Mouse (Mus musculus) hindbrain, postnatal 0 days (tissue): ENCODE data around the gene Zfp583. TPM values are rescaled to one million over a fixed set of nuclear protein-coding genes. Genes with fewer than 3 reads are reported as not detected.
"Not testable (repeated sequence)": the region's sequence is repeated elsewhere in the genome, so short reads cannot be mapped to it uniquely, and the experiment has no call there.

Experiments
- ATAC-seq: fragments of 200-750 bp; cut with Nextera tagmentation; 2 replicates; pipeline ENCODE4 v1.8.0; 2017; ENCODE audit warnings: mild to moderate bottlenecking, moderate TSS enrichment, moderate library complexity
- DNase-seq: peaks from one replicate; pipeline ENCODE4 v3.0.0-alpha.2; 2015; ENCODE audit warnings: low spot score
- H3K27ac ChIP-seq: fragments of 300-500 bp; sonication (generic); 2 replicates; pipeline ENCODE4 v1.5.1; 2014; ENCODE audit warnings: mild to moderate bottlenecking
- H3K27me3 ChIP-seq: fragments of 300-500 bp; sonication (generic); 2 replicates; pipeline ENCODE4 v1.6.1; 2014; ENCODE audit warnings: low read length, mixed read lengths; ENCODE audit not compliant: insufficient read depth
- H3K36me3 ChIP-seq: fragments of 300-500 bp; sonication (generic); 2 replicates; pipeline ENCODE4 v1.6.1; 2014; ENCODE audit warnings: low read length, mixed read lengths; ENCODE audit not compliant: insufficient read depth
- H3K4me1 ChIP-seq: fragments of 300-500 bp; sonication (generic); 2 replicates; pipeline ENCODE4 v1.6.1; 2014; ENCODE audit warnings: antibody characterized with exemption, low read length, mixed read lengths; ENCODE audit not compliant: insufficient read depth
- H3K4me2 ChIP-seq: fragments of 300-500 bp; sonication (generic); 2 replicates; pipeline ENCODE4 v1.6.1; 2014; ENCODE audit warnings: low read depth, mild to moderate bottlenecking, low read length, moderate library complexity, mixed read lengths
- H3K4me3 ChIP-seq: fragments of 300-500 bp; sonication (generic); 2 replicates; pipeline ENCODE4 v1.5.1; 2014; ENCODE audit warnings: low read length
- H3K9ac ChIP-seq: fragments of 300-500 bp; sonication (generic); replicated peaks from 2 replicates; pipeline ENCODE4 v1.6.1; 2014; ENCODE audit warnings: mild to moderate bottlenecking, low read length, moderate library complexity, mixed read lengths
- H3K9me3 ChIP-seq: fragments of 300-500 bp; sonication (generic); 2 replicates; pipeline ENCODE4 v1.6.1; 2016; ENCODE audit warnings: low read length, mixed read lengths
- CTCF ChIP-seq: IDR thresholded peaks from 2 replicates; pipeline ENCODE4 v1.5.1; 2016; ENCODE audit warnings: antibody characterized with exemption, control low read depth, low read depth
- WGBS: fragments of 180-500 bp; shearing (Covaris S2); extraction: QIAGEN DNeasy Blood & Tissue Kit; methylation state at CpG from one replicate; pipeline ENCODE4 v1.1.7; 2014; 5-methylcytosine and 5-hydroxymethylcytosine counted together
- polyA plus RNA-seq: library from polyadenylated mRNA; unstranded; fragments of >200 nt; fragmentation: Nextera tagmentation; extraction: Ambion mirVana; gene quantifications from 2 replicates; pipeline ENCODE4 v1.2.1, GENCODE M21; 2015
- total RNA-seq: library from RNA; depleted of rRNA; stranded (reverse); fragments of >200 nt; gene quantifications from 2 replicates; pipeline ENCODE4 v1.2.3, GENCODE M21; 2014; rRNA removed

Zfp583 gene
- total RNA-seq (5.8 and 9.5 TPM in 2 replicates), polyA plus RNA-seq (15.0 and 17.6 TPM in 2 replicates)

- peak; percentile 94 for ATAC-seq
- Histone ChIP-seq H3K4me2 (peak within 1 kb of the TSS; percentile 65), H3K9me3 (no peaks in the 10 kb centered on the region), H3K36me3 (no peaks in the 10 kb centered on the region), H3K4me3 (peak within 1 kb of the TSS; percentile 54), H3K4me1 (0 out of 2 replicates have a peak, but pooled peaks cover 8% of the 10 kb centered on the region), H3K27ac (peak within 1 kb of the TSS; percentile 84), H3K27me3 (no peaks in the 10 kb centered on the region), H3K9ac (peak within 1 kb of the TSS; percentile 68)
- WGBS = 4% methylated on average over 31 of the region's 31 CpGs
- DNase-seq = peak; percentile 96
- TF ChIP-seq CTCF = no peak
Measured at GRCm38 (mm10) chr7:6331233-6331956, at the start of gene Zfp583. Gene Zfp583 (minus strand): TSS chr7:6331285.

GRCm38 (mm10) chr7:6378441-6378840, 47.4 kb upstream of the Zfp583 start:
- no peak overlapping the region for H3K4me3 ChIP-seq
- WGBS = 84% methylated on average over 8 of the region's 8 CpGs

GRCm38 (mm10) chr7:6372993-6373392, 41.9 kb upstream of the Zfp583 start:
- no peak for ATAC-seq
- Histone ChIP-seq H3K36me3 (no peaks in the 10 kb centered on the region; the same call in 1 of the 2 replicates), H3K4me1 (no peaks in the 10 kb centered on the region), H3K4me3 (no peak overlapping the region), H3K27me3 (no peaks in the 10 kb centered on the region), H3K9me3 (no peaks in the 10 kb centered on the region), H3K4me2 (no peak overlapping the region), H3K27ac (no peak overlapping the region), H3K9ac (no peak overlapping the region)
- no peak for TF ChIP-seq CTCF
- 88% methylated on average over 3 of the region's 3 CpGs for WGBS
- no peak for DNase-seq

More at GRCm38 (mm10) chr7:6378441-6378840, 47.4 kb upstream of the Zfp583 start:
- Histone ChIP-seq H3K4me2 (no peak overlapping the region), H3K36me3 (0 out of 2 replicates have a peak, but pooled peaks cover 12% of the 10 kb centered on the region), H3K9ac (no peak overlapping the region), H3K27ac (no peak overlapping the region), H3K4me1 (peaks cover 4% of the 10 kb centered on the region; the same call in 1 of the 2 replicates), H3K27me3 (no peaks in the 10 kb centered on the region), H3K9me3 (no peaks in the 10 kb centered on the region)
- TF ChIP-seq CTCF = no peak
- ATAC-seq (no peak), DNase-seq (no peak)

- Histone ChIP-seq H3K4me1 (no peaks in the 10 kb centered on the region), H3K4me3 (no peak overlapping the region), H3K9ac (no peak overlapping the region), H3K27me3 (no peaks in the 10 kb centered on the region), H3K9me3 (no peaks in the 10 kb centered on the region), H3K36me3 (no peaks in the 10 kb centered on the region; the same call in 1 of the 2 replicates), H3K4me2 (no peak overlapping the region), H3K27ac (no peak overlapping the region)
- ATAC-seq = no peak
- no peak for DNase-seq
- WGBS = 81% methylated on average over 3 of the region's 3 CpGs
- no peak for TF ChIP-seq CTCF
Measured at GRCm38 (mm10) chr7:6369460-6369859, 38.4 kb upstream of the Zfp583 start.

- H3K4me3 ChIP-seq, H3K4me2 ChIP-seq, H3K9ac ChIP-seq, H3K27me3 ChIP-seq, ATAC-seq, H3K27ac ChIP-seq, DNase-seq, H3K36me3 ChIP-seq, H3K9me3 ChIP-seq, H3K4me1 ChIP-seq: not testable (repeated sequence)
- 84% methylated on average over 5 of the region's 5 CpGs for WGBS
Measured at GRCm38 (mm10) chr7:6368146-6368545, 37.1 kb upstream of the Zfp583 start.

GRCm38 (mm10) chr7:6367185-6367584, 36.1 kb upstream of the Zfp583 start:
- WGBS = 96% methylated on average over 5 of the region's 5 CpGs
- no peaks in the 10 kb centered on the region for H3K9me3 ChIP-seq
- H3K27me3 ChIP-seq = no peaks in the 10 kb centered on the region
- ATAC-seq (no peak), DNase-seq (no peak)
- H3K36me3 ChIP-seq = no peaks in the 10 kb centered on the region; the same call in 1 of the 2 replicates
- no peak overlapping the region for H3K4me2 ChIP-seq
- TF ChIP-seq CTCF = no peak
- H3K4me3 ChIP-seq = no peak overlapping the region
- H3K4me1 ChIP-seq = no peaks in the 10 kb centered on the region
- no peak overlapping the region for H3K9ac ChIP-seq
- H3K27ac ChIP-seq = no peak overlapping the region

- Histone ChIP-seq H3K9ac (no peak overlapping the region), H3K4me3 (no peak overlapping the region), H3K4me2 (no peak overlapping the region), H3K9me3 (no peaks in the 10 kb centered on the region), H3K36me3 (no peaks in the 10 kb centered on the region), H3K27me3 (no peaks in the 10 kb centered on the region), H3K27ac (no peak overlapping the region), H3K4me1 (no peaks in the 10 kb centered on the region)
- TF ChIP-seq CTCF = no peak
- ATAC-seq = no peak
- DNase-seq = no peak
- WGBS = 47% methylated on average over 1 of the region's 1 CpGs
Measured at GRCm38 (mm10) chr7:6364761-6365160, 33.7 kb upstream of the Zfp583 start.
